Mouse (Mus musculus) bone marrow macrophage, adult 2 months (primary cell): Measurements from ENCODE around the gene Grip1. TPM values are rescaled to one million over a fixed set of nuclear protein-coding genes. Genes with fewer than 3 reads are reported as not detected.

Source experiments
- H3K27ac ChIP-seq: 2 replicates; pipeline ENCODE4 v1.5.1; 2012; ENCODE audit warnings: low read depth, low read length; ENCODE audit not compliant: insufficient read depth
- H3K4me1 ChIP-seq: 2 replicates; pipeline ENCODE4 v1.6.1; 2012; ENCODE audit warnings: low read length; ENCODE audit not compliant: control insufficient read depth, insufficient read depth
- H3K4me3 ChIP-seq: 2 replicates; pipeline ENCODE4 v1.5.1; 2012; ENCODE audit warnings: mild to moderate bottlenecking, low read length, moderate library complexity; ENCODE audit not compliant: insufficient read depth
- CTCF ChIP-seq: IDR thresholded peaks from 2 replicates; pipeline ENCODE4 v1.5.1; 2012; ENCODE audit warnings: low read depth, mild to moderate bottlenecking, low read length, moderate library complexity
- POLR2A ChIP-seq: IDR thresholded peaks from 2 replicates; pipeline ENCODE4 v1.6.1; 2012; ENCODE audit warnings: mild to moderate bottlenecking, low read depth, low read length, borderline replicate concordance
- polyA plus RNA-seq: library from polyadenylated mRNA; stranded (reverse); fragments of >200 nt; gene quantifications from 2 replicates; pipeline ENCODE4 v1.2.4, GENCODE M21; 2012; ENCODE audit not compliant: missing spikeins, insufficient read depth, insufficient read length

The Grip1 gene
- polyA plus RNA-seq, 1 experiment, result not detected

DNA sequence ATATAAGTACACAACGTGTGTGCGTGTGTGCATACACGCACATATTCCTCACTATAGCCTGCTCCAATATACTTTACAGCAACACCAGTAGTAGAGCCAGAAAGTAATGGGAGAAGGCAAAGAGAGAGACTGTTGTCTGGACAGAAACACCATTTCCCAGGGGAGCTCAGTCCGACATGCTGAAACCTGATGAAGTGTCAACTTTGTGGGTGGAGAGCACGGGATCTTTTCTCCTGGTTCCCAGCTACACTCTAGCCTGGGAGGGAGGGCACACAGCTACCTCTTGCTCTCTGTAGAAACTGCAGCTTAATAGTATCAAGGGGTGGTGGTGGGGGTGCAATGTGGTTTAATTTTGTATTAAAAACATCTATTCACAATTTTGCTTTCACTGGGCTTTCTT is 143.2 kb downstream of the Grip1 start:
- no peaks in the 10 kb centered on the region for H3K4me1 ChIP-seq
- H3K4me3 ChIP-seq, result no peak overlapping the region
- H3K27ac ChIP-seq, result no peak overlapping the region
- TF ChIP-seq CTCF (no peak), POLR2A (no peak)

DNA sequence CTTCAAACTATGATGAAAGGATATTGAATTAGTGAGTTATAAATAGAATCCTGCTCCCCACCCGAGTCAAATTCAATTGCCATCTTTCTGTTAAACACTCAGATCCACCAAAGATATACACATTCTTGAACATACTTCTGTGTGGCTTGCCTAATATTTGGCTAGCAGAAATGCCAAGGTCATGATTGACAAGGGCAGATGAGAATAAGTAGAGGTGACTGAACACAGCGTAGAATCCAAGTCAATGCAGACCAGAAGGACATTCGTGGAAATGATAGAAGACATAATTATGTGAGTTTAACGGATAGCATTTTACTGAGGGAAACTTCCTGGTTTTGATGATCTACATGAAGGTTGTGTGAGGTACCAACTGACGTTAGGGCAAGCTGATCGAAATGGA is 153.9 kb downstream of the Grip1 start:
- Histone ChIP-seq H3K4me3 (no peak overlapping the region), H3K27ac (no peak overlapping the region), H3K4me1 (no peaks in the 10 kb centered on the region)
- TF ChIP-seq POLR2A, result no peak
- TF ChIP-seq CTCF, result no peak

- Histone ChIP-seq H3K4me3 (no peak overlapping the region), H3K4me1 (no peaks in the 10 kb centered on the region), H3K27ac (no peak overlapping the region)
- TF ChIP-seq CTCF (no peak), POLR2A (no peak)
Measured at GRCm38 (mm10) chr10:119608998-119609397, 155.4 kb downstream of the Grip1 start.

DNA sequence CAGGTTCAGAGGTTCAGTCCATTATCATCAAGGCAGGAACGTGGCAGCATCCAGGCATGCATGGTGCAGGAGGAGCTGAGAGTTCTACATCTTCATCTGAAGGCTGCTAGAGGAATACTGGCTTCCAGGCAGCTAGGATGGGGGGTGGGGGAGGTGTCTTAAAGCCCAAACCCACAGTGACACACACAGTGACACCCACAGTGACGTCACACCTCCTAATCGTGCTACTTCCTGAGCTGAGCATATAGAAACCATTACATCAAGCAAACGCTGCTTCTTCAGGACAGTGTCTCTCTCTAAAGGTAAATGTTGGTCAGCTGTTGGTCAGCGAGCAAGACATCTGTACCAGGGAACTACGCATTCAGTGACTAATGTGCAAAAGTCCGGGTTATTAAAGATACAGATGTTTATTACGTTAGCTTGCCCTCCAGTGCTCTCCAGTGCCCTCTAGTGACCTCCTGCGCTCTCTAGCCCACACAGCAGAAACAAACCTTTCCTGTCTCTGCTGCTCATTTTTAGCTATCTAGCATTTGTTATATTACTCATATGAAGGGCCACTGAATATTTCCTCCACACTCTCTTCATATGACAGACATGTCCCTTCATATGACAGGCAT is 156.8 kb downstream of the Grip1 start:
- no peak overlapping the region for H3K4me3 ChIP-seq
- TF ChIP-seq CTCF (no peak), POLR2A (no peak)
- H3K27ac ChIP-seq, result no peak overlapping the region
- no peaks in the 10 kb centered on the region for H3K4me1 ChIP-seq

GRCm38 (mm10) chr10:119612034-119612433 is 158.4 kb downstream of the Grip1 start:
- TF ChIP-seq POLR2A (no peak), CTCF (no peak)
- no peak overlapping the region for H3K27ac ChIP-seq
- no peaks in the 10 kb centered on the region for H3K4me1 ChIP-seq
- no peak overlapping the region for H3K4me3 ChIP-seq

DNA sequence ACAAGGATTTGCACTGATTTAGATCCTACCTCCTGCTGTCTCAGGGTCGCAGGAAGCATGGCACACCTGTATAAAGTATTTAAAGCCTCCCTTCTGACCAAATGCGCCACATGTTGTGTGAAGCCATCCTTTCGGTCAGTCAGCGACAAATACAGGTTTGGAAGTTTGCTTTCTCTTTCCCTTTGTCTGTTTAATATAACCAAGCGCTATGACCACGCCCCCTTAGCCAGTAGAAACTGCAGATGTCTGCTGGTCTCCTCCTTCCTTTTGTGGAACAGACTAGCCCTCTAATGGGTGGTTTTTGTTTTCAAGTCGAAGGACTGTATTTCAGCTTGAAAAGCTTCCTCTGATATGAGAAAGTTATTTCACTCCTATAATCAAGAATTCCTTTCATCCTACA is 161.1 kb downstream of the Grip1 start:
- H3K4me1 ChIP-seq, result no peaks in the 10 kb centered on the region
- no peak overlapping the region for H3K27ac ChIP-seq
- TF ChIP-seq CTCF, result no peak
- TF ChIP-seq POLR2A, result no peak
- H3K4me3 ChIP-seq, result no peak overlapping the region

DNA sequence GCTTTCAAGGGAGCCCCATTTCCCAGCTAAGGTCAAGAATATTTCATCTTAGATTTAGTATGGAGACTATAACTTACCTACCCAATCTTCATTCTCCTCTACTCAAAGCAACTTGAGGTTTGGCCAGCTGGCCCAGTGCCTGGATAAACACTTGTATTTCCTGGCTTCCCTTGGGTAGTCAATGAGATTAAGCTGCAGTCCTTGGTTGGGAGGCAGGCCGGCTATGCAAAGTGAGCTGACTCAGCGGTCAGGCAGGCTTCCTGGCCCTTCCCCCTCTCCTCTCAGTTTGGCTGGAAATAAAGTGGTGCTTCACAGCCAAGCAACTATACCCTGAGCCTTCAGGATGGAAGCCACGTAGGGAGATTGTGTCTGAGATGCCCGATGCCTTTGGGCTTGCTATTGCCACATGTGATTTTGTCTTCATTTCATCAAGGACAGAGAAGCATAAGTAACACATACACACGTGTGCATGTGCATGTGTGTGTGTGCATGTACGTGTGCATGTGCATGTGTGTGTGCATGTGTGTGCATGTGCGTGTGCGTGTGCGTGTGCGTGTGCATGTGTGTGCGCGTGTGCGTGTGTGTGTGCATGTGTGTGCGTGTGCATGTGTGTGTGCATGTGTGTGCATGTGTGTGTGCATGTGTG is 161.7 kb downstream of the Grip1 start:
- no peak overlapping the region for H3K4me3 ChIP-seq
- no peaks in the 10 kb centered on the region for H3K4me1 ChIP-seq
- no peak for TF ChIP-seq CTCF
- no peak for TF ChIP-seq POLR2A
- H3K27ac ChIP-seq, result no peak overlapping the region

DNA sequence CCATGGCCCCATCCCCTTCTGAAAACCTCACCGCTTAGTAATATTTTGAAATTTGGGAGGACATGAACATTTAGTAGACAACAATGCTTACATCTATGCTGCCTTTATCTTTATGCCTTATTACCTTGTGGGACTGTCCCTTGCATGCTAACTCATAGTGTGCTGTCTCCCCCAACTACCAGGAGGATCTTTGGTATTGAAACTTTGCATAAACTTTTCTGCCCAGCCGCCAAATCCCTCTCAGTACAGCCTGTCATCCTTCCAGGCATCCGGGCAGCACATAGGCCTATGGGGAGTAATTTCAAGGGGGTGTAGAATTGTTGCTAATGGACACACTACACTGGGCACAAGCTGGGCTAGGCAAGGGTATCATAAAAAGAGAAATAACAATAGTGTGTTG is 162.4 kb downstream of the Grip1 start:
- Histone ChIP-seq H3K4me3 (no peak overlapping the region), H3K27ac (no peak overlapping the region), H3K4me1 (no peaks in the 10 kb centered on the region)
- no peak for TF ChIP-seq CTCF
- TF ChIP-seq POLR2A, result no peak

- H3K4me1 ChIP-seq, result no peaks in the 10 kb centered on the region
- no peak overlapping the region for H3K4me3 ChIP-seq
- no peak overlapping the region for H3K27ac ChIP-seq
- no peak for TF ChIP-seq POLR2A
- no peak for TF ChIP-seq CTCF
Measured at GRCm38 (mm10) chr10:119628656-119629055, 175.0 kb downstream of the Grip1 start.

DNA sequence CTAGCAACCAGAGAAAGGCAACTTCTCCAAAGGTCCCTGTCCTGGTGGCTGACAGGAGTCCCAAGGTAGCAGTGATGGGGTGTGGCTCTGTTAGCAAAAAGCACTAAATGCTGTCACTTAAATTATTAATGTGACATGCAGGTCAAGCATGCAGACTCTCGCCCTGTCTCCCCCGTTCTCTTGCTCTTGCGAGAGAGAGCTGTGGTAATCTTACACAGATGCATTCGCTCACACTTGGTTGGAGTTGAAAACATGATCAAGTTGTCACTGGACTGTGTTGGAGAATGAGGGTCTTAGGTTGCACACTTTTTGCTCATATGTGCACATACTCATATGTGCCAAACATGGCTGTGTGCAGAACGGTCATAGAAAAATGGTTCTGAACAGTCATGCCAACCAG is 176.8 kb downstream of the Grip1 start:
- Histone ChIP-seq H3K27ac (no peak overlapping the region), H3K4me3 (no peak overlapping the region), H3K4me1 (no peaks in the 10 kb centered on the region)
- TF ChIP-seq POLR2A, result no peak

- Histone ChIP-seq H3K4me3 (no peak overlapping the region), H3K4me1 (no peaks in the 10 kb centered on the region), H3K27ac (no peak overlapping the region)
- TF ChIP-seq CTCF (no peak), POLR2A (no peak)
Measured at GRCm38 (mm10) chr10:119631966-119632365, 178.3 kb downstream of the Grip1 start.
